Mouse (Mus musculus) gastrocnemius, postnatal 25 days (tissue): ENCODE results near the gene Ccnj. TPM values are rescaled to one million over a fixed set of nuclear protein-coding genes. Genes with fewer than 3 reads are reported as not detected.

Experiments used
- DNase-seq: peaks from one replicate; pipeline ENCODE4 v3.0.0; 2022
- long read RNA-seq, 2 experiments: library from polyadenylated mRNA; stranded (forward); transcript quantifications; one replicate each; pipeline ENCODE4 v2.0.0; 2021
- total RNA-seq, 2 experiments: library from RNA; stranded (reverse); gene quantifications; 1 replicate in 1 of 2; 2 replicates in 1 of 2; pipeline ENCODE4 v1.2.3; 2021

Gene Ccnj
- total RNA-seq, result 1 to 10 TPM; 2.9 to 3.5 TPM
- long read RNA-seq, experiment 1, partial matches to known transcripts, result 5 of 6 reads
- long read RNA-seq, experiment 1, other reads (novel, unspliced or antisense), result 1 of 6 reads
- long read RNA-seq, experiment 2, partial matches to known transcripts, result 1 of 1 reads
- long read RNA-seq, experiment 2, other reads (novel, unspliced or antisense), result 0 of 1 reads

DNA sequence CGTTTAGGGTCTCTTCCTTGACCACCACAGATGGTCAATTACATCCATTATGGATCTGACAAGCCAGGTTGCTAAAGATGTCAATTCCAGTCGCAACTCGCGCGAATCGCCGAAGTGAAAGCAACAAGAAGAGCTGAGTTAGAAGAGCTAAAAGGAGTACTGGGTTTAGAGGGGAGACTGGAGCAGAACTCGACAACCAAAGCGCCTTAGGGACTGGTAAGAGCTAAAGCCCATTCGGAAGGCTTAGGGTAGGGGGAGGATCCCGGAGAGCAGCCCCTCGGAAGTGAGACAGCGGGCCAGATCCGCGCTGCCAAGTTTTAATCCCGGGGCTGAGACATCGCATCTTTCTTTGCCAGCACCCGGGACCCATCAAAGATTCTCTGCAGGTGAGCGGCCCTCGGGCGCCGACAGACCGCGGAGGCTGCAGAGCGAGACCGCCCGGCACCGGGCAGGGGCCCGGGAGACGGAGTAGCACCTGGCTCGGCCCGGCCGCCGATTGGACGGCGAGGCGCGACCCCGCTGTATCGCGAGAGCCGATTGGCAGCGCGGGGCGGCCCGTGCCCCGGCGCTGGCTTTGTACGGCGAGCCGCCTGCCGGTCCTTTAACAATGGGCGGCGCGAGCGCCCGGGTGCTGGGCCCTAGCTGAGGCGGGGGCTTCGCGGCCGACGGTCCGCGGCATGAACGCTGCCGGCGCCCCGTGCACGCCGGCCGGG lies at the start of gene Ccnj:
TSS of gene Ccnj (plus strand) at position 577 of the 713 bp plus-strand sequence.
- peak; percentile 95 for DNase-seq

GRCm38 (mm10) chr19:40788004-40788714 lies 42.9 kb upstream of the Ccnj start:
- no peak for DNase-seq

DNA sequence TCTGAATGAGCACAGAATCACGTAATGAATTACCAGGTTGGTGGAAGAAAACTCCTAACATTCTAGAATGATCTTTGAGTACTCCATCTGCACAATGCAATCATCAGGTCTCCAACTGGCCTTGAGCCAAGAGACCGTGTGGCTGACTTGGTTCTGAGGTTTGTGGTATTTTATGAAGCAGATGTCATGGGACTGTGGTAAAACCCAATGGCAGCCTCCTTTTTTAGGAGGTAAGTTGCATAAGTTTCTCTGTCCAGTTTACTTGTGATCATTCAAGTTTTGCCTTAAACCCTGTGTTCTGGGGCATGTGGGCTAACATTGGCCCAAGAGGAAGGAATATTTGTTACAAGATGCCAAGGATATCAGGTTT lies 42.4 kb upstream of the Ccnj start:
- no peak for DNase-seq

DNA sequence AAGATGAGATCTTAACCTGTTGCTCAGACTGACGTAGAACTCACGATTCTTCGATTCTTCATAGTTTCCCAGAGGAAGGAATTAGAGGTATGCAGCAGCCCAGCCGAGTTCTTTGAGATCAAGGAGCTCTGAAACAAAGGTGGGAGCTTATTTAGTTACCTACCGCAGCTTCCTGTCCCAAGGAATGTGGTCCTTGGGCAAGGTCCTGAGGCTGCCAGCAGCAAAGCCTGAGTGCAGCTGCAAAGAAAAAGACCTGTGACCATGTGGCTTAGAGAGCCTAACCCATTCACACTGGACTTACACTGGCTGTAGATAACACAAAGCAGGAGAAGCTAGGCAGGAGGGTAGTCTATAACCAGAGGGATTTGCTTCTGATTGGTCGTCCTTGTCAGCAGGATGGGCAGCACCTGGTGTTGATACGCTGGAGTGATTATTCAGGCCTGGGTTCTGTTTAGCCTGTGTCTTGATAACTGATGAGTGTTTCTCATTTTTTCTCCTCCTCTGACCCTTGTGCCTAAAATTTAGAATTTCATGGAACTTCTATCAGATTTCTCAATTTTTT lies 25.8 kb upstream of the Ccnj start:
- DNase-seq, result no peak

GRCm38 (mm10) chr19:40809858-40810257 lies 21.2 kb upstream of the Ccnj start:
- DNase-seq, result no peak

DNA sequence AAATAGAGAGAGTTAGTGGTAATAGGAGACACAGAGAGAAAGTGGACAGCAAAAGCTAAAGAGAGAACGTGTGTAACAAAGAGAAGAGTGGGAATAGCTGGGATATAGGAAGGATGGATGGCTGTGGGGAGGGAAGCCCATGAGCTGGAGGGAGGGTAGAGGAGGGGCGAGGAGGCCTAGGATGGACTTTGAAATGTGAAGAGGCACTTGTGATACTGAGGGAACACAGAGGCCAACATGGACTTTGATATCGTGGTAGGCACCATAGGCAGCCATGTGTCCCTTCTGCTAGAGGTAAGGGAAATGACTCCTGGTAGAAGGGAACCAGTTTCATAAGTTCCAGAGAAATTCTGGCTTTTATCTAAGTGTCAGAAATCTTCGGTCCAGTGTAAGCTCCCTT lies 19.2 kb upstream of the Ccnj start:
- DNase-seq, result no peak

- no peak for DNase-seq
Observed at GRCm38 (mm10) chr19:40812778-40813177, 18.3 kb upstream of the Ccnj start.

- no peak for DNase-seq
Observed at GRCm38 (mm10) chr19:40813385-40813784, 17.7 kb upstream of the Ccnj start.

GRCm38 (mm10) chr19:40815645-40816183 lies 15.4 kb upstream of the Ccnj start:
- no peak for DNase-seq

DNA sequence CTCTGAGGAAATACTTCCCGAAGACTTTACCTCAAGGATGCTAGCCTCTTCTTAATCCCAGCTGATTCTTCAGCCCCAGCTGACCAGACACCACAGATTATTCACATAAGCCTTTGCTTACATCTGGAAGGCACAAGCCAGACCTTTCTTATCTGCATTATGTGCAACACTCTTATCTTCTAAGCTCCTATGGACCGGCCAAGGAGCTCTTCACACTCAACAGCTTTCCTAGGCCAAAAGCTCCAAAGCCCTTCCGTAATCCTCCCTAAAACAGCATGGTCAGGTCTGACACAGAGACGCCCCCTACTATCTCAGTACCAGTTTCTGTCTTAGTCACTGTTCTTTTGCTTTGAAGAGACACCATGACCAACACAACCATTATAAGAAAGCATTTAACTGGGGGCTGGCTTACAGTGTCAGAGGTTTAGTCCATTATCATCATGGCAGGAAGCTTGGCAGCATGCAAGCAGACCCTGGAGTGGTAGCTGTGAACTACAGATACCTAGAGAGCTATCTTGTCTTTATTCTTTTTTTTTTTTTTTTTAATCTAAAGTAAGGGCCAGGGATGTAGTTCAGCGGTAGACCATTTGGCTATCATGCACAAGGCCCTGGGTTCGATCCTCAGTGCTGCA lies 13.1 kb upstream of the Ccnj start:
- no peak for DNase-seq

DNA sequence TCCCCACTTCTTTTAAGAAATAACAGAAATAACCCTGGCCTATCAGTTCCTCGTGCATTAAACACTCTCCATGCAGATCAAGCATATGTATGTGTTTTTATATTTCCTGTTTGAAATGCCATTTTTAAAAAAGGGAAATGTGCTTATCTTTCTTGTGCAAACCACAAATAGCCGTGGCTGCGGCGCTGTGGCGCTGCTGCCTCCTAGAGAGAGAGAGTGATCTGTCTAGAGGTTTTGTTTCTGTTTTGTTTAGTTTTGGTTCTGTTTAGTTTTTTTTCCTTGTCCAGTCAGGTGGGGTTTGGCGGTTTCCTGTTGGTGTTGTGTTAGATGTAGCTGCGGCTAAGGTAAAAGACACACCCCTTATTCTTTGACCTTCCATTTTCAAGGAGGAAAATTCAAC lies 12.3 kb upstream of the Ccnj start:
- DNase-seq, result no peak

- no peak for DNase-seq
Observed at GRCm38 (mm10) chr19:40821306-40821825, 9.7 kb upstream of the Ccnj start.

DNA sequence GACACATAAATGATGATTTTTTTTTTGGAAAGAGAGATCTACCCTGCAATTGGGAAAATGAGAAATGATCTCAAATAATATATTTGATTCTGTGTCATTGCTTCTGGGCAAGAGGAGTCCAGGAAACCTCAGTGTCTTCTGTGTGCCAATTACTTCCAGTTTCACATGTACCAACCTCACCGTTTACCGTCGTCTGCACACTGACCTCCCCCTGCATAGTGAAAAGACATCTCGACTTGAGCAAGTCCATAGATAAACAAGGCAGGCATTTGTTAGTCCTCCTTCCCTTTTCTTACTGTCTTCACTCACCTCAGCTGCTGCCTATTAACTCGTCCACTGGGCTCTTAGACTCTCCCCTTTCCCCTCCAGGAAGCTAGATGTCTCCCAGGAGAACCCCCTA lies 5.4 kb upstream of the Ccnj start:
- no peak for DNase-seq

DNA sequence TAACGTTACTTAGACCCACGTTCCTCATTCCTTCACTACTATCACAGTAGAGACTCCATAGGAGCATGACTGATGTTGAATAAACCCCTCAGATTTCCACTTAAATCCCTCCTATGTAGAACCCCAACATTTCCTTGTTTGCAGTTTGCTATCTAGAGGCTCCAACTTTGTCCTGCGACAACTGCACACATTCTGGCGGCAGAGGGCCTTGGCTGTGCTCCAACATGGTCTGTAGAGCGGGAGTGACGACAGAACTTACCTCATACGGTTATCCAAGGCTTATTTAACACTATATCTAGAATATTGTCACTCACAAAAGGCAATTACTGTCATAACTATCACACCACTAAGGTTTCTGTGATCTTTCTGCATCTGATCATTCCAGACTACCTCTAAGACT lies 4.3 kb upstream of the Ccnj start:
- no peak for DNase-seq

GRCm38 (mm10) chr19:40830198-40830597 lies 881 bp upstream of the Ccnj start:
- no peak for DNase-seq

DNA sequence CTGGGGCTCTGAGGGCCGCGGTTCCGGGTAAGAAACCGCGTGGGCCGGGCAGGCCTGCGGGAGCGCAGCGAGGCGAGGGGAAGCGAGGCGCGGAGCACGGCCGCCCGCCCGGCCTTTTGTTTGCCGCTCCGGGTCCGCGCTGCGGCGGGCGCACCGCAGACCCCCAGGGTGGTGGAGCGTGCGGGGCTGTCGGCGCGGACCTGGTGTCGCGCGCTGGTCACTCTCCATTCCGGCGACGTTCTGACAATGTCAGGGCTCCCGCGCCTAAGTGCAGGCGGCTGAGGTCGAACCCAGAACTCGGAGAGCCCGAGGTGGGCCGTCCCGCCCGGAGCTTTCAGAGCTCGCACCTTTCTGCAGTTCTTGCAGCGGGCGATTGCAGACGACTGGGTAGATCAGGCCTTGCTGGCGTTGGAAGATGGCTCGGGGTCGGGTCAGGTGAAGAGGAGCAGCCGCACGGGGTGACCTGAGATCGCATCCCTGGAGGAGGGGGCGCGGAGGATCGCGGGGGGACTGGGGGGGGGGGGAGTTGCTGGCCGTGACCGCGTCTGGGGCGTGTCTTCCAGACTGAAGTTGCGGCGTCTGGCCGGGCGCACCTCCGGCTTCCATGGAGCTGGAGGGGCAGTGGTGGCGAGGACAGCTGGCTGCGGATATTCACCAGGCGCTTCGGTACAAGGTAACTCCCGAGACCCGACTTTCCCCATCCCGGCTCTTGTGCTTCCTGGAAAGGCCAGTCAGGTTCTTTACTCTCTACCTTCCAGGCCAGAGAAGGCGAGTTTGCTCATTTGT lies 530 bp downstream of the Ccnj start:
- peak; percentile 13 for DNase-seq

DNA sequence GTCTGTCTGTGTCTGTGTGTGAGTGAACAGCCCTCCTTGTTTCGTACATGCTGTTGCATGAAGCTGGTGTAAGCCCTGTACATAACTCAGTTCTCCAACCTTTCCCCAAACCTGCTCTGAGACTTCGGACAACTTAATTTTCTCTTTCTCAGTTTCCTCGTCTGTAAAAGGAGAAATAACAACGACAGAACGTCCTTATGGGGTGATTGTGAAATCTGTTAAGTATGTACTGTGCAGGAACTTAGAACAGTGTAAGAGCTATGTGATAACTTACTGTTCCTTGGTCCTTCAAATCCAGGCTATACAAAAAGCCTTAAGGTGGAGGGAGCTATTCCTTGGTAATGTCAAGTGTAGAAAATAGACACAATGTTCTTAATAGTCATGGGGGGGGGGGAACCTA lies 1.3 kb downstream of the Ccnj start:
- no peak for DNase-seq

DNA sequence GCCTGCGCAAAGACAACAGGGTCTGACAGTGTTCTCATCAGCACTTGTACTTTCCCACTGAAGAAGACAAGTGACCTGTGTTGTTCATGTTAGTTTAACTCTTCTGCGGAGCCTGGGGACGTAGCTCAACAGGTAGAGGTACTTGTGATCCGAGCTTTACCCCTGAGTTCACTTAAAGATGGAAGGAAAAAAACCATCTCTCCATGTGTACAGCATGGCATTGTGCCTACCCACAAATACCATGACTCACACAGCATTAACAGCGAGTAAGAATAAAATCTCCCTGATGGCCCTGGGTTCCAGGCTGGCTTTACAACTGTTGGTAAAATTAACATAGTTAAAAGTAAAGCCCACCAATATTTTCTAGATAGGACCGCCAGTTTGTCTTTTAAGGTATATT lies 3.4 kb downstream of the Ccnj start:
- no peak for DNase-seq

DNA sequence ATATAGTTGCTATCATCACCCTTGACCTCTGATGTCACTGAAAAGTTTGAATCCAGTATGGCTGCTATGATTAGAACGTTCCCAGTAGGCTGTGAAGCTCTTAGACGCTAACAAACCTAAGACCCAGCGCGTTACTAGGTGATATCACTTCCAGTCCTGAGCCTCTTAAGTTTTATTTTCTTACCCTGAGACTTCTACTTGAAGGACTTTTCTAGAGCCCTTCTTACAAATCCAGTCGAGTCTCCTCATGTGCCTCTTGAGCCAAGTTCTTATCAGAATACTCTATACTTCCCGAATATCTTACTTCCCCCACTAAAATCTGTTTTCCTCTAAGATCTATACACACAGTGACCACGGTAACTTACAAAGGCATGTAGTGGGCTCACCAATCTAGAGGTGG lies 7.1 kb downstream of the Ccnj start:
- DNase-seq, result no peak

GRCm38 (mm10) chr19:40840303-40840702 lies 9.2 kb downstream of the Ccnj start:
- DNase-seq, result no peak

GRCm38 (mm10) chr19:40841083-40841482 lies 10.0 kb downstream of the Ccnj start:
- no peak for DNase-seq
